Mouse (Mus musculus) adrenal gland, adult 8-10 months (tissue): ENCODE results near the gene Prrxl1. TPM values are rescaled to one million over a fixed set of nuclear protein-coding genes. Genes with fewer than 3 reads are reported as not detected.

Experiments
- total RNA-seq, 4 experiments: library from RNA; stranded (reverse); gene quantifications; 2 replicates each; pipeline ENCODE4 v1.2.4; 2022

Prrxl1 gene
- total RNA-seq, 4 experiments from 2014 or later, result 2.6 to 5.4 (median 4.2) TPM

Other genes starting within 250 kb of the Prrxl1 start
- gene 1700024G13Rik, start 211.0 kb upstream of the Prrxl1 start, total RNA-seq, result not detected
- not detected for gene Slc18a3, start 134.6 kb upstream of the Prrxl1 start, total RNA-seq
- not detected for gene Chat, start 133.4 kb upstream of the Prrxl1 start, total RNA-seq
- gene Ercc6, start 85.9 kb upstream of the Prrxl1 start, total RNA-seq, result 10 to 100 TPM in 3 of 4 experiments, 1 to 10 TPM in 1; 9.9 to 20.2 (median 14.8) TPM
- under 1 TPM in 1 of 4 experiments, not detected in 3; 0.05 TPM for gene 3425401B19Rik, start 85.9 kb downstream of the Prrxl1 start, total RNA-seq
- 1 to 10 TPM; 2.0 to 5.7 (median 3.3) TPM for gene Tmem273, start 186.6 kb downstream of the Prrxl1 start, total RNA-seq
- under 1 TPM; 0.13 to 0.28 (median 0.19) TPM for gene Fam170b, start 234.6 kb downstream of the Prrxl1 start, total RNA-seq